Mouse (Mus musculus) small intestine, adult 10 weeks (tissue): ENCODE results near the gene Ifna12. TPM values are rescaled to one million over a fixed set of nuclear protein-coding genes. Genes with fewer than 3 reads are reported as not detected.

ENCODE experiments used
- polyA plus RNA-seq: library from polyadenylated mRNA; stranded (reverse); fragments of 350-450 nt; fragmentation: Illumina TruSeq; extraction: RNeasy Lipid Tissue Mini Kit (QIAGEN cat#74804); gene quantifications from one replicate; pipeline ENCODE4 v1.2.3, GENCODE M21; 2014; ENCODE audit warnings: low replicate concordance

The Ifna12 gene
- polyA plus RNA-seq = not detected

GRCm38 (mm10) chr4:88603276-88603675, at the start of gene Ifna12:
Gene Ifna12 (minus strand): TSS chr4:88603376.

DNA sequence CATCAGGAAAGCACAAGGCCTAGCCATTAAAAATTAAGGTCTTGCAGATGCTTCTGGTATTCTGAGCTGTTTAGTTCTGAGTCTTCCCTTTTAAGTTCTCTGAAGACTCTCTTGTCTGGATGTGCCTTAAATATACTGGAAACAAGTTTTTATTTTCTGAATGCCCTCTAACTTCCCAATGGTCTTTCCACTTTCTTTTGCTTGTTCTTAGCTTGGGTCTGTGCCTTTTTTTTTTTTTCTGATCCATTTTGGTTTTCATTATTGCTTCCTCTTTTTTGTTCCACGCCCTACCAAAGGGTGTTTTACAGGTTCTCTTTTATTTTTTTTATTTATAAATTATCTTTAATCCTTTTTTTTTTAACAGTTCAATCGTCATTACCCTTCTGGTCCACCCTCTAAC, 41.2 kb upstream of the Ifna12 start, which contains the start of gene Ifna13:
TSS of gene Ifna13 (minus strand) at position 101 of the 400 bp plus-strand sequence.

GRCm38 (mm10) chr4:88634311-88634710, 31.1 kb upstream of the Ifna12 start, which contains the start of gene C87499:
Gene C87499 (minus strand): TSS chr4:88634411.

GRCm38 (mm10) chr4:88592285-88592684, 10.9 kb downstream of the Ifna12 start, which contains the start of gene Ifna9:
Gene Ifna9 (minus strand): TSS chr4:88592385.

GRCm38 (mm10) chr4:88571698-88572097, 31.5 kb downstream of the Ifna12 start, which contains the start of gene Ifna14:
Gene Ifna14 (minus strand): TSS chr4:88571798.

DNA sequence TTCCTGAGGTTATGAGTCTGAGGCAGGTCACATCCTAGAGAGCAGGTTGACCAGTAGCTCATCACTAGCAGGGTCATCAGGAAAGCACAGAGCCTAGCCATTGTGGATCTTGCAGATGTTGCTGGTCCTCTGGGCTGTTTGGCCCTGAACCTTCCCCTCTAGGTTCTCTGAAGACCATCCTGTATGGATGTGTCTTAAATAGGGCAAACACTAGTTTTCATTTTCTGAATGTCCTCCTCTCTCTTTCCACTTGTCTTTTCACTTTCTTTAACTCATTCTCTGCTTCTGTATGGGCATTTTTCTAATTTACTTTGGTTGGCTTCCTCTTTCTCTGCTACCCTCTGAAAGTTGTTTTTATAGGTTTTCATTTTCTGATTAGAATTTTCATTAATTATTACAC, 45.0 kb downstream of the Ifna12 start, which contains the start of gene Ifna15:
TSS of gene Ifna15 (minus strand) at position 101 of the 400 bp plus-strand sequence.

Other genes starting within 250 kb of the Ifna12 start
- 10.3 TPM for gene Hacd4, start 164.4 kb downstream of the Ifna12 start, polyA plus RNA-seq
- not detected for gene Ifnb1, start 80.6 kb downstream of the Ifna12 start, polyA plus RNA-seq
- gene Ifna15, start 45.1 kb downstream of the Ifna12 start, polyA plus RNA-seq = not detected
- gene Ifna14, start 31.6 kb downstream of the Ifna12 start, polyA plus RNA-seq = not detected
- not detected for gene Ifna9, start 11.0 kb downstream of the Ifna12 start, polyA plus RNA-seq
- not detected for gene C87499, start 31.0 kb upstream of the Ifna12 start, polyA plus RNA-seq
- gene Ifna13, start 41.1 kb upstream of the Ifna12 start, polyA plus RNA-seq = not detected
- gene Ifna16, start 73.5 kb upstream of the Ifna12 start, polyA plus RNA-seq = not detected
- not detected for gene Ifna2, start 80.5 kb upstream of the Ifna12 start, polyA plus RNA-seq
- not detected for gene Ifnab, start 88.0 kb upstream of the Ifna12 start, polyA plus RNA-seq
- not detected for gene Gm26566, start 118.4 kb upstream of the Ifna12 start, polyA plus RNA-seq
- 117 TPM for gene Klhl9, start 119.1 kb upstream of the Ifna12 start, polyA plus RNA-seq
- gene Gm13271, start 151.5 kb upstream of the Ifna12 start, polyA plus RNA-seq = not detected
- not detected for gene Gm13283, start 156.7 kb upstream of the Ifna12 start, polyA plus RNA-seq
- gene Gm13290, start 170.5 kb upstream of the Ifna12 start, polyA plus RNA-seq = not detected
- not detected for gene Gm13289, start 173.5 kb upstream of the Ifna12 start, polyA plus RNA-seq
- not detected for gene Gm13272, start 176.5 kb upstream of the Ifna12 start, polyA plus RNA-seq
- gene Ifnz, start 178.8 kb upstream of the Ifna12 start, polyA plus RNA-seq = not detected
- not detected for gene Gm13276, start 182.3 kb upstream of the Ifna12 start, polyA plus RNA-seq
- gene Gm13277, start 185.3 kb upstream of the Ifna12 start, polyA plus RNA-seq = not detected
- gene Gm13278, start 188.2 kb upstream of the Ifna12 start, polyA plus RNA-seq = not detected
- not detected for gene Gm13275, start 191.1 kb upstream of the Ifna12 start, polyA plus RNA-seq
- gene Gm13279, start 194.0 kb upstream of the Ifna12 start, polyA plus RNA-seq = not detected
- not detected for gene Gm13285, start 196.3 kb upstream of the Ifna12 start, polyA plus RNA-seq
- not detected for gene Gm13287, start 199.9 kb upstream of the Ifna12 start, polyA plus RNA-seq
- gene Gm13288, start 202.2 kb upstream of the Ifna12 start, polyA plus RNA-seq = not detected
- not detected for gene Ifna7, start 212.9 kb upstream of the Ifna12 start, polyA plus RNA-seq
- not detected for gene Ifna11, start 216.6 kb upstream of the Ifna12 start, polyA plus RNA-seq
- not detected for gene Ifna6, start 224.0 kb upstream of the Ifna12 start, polyA plus RNA-seq
- gene Ifna5, start 232.1 kb upstream of the Ifna12 start, polyA plus RNA-seq = not detected
- gene Ifna4, start 238.5 kb upstream of the Ifna12 start, polyA plus RNA-seq = not detected
- gene Ifna1, start 246.7 kb upstream of the Ifna12 start, polyA plus RNA-seq = not detected